ENCODE assay signal across 10 mouse cellular contexts in genomic region chr8:91060555-91061471, GRCm38 (mm10). TPM values are rescaled to one million over a fixed set of nuclear protein-coding genes. Genes with fewer than 3 reads are reported as not detected.
DNase-seq lines count a peak whose midpoint lies in the region; ATAC-seq lines count a peak whose summit lies in the region.
"Had no signal": no experiment of that assay in that cellular context is flagged by ENCODE, and none has a peak within 500 bp of the region (broad histone marks: within the 10 kb centered on the region; RNA-seq: fewer than 3 reads in every experiment).

No protein-coding gene starts in this region.

- peaks cover 16% of the 10 kb centered on the region for H3K4me1 ChIP-seq in liver, embryonic 12.5 days
- H3K4me1 ChIP-seq in hindbrain, embryonic 10.5 days (replicated peaks), result peaks cover 7% of the 10 kb centered on the region; the same call in 1 of the 2 replicates

- ATAC-seq in liver, embryonic 12.5 days, result peak; percentile 90

- peak; percentile 29 for DNase-seq in gastrocnemius, postnatal 10 days
- no peak for DNase-seq in gastrocnemius, postnatal 4 days (ENCODE audit: low spot score in 2 of 2)
- DNase-seq in thymus, adult 18-20 months, result peak; percentile 25 to 26
- DNase-seq in thymus, postnatal 0 days (ENCODE audit: low spot score), result no peak
- no peak for DNase-seq in hindbrain, embryonic 10.5 days (ENCODE audit: low spot score)
- no peak for DNase-seq in adrenal gland, postnatal 4 days (ENCODE audit: low spot score in 2 of 2)
- no peak for DNase-seq in left cerebral cortex, adult 11 months (ENCODE audit: low spot score)
- DNase-seq: layer of hippocampus, postnatal 36 days had no signal

- peak overlapping the region; percentile 57 for H3K4me2 ChIP-seq in liver, embryonic 12.5 days
- H3K4me2 ChIP-seq: heart, embryonic 15.5 days had no signal

- H3K27me3 ChIP-seq in liver, embryonic 12.5 days (replicated peaks), result no peaks in the 10 kb centered on the region
- no peaks in the 10 kb centered on the region for H3K27me3 ChIP-seq in hindbrain, embryonic 10.5 days (ENCODE audit: insufficient read depth, poor library complexity, severe bottlenecking)
- H3K27me3 ChIP-seq: heart, embryonic 15.5 days had no signal

- H3K4me3 ChIP-seq in liver, embryonic 12.5 days, result peak overlapping the region; percentile 25; the same call in 1 of the 2 replicates
- H3K4me3 ChIP-seq in hindbrain, embryonic 10.5 days, result no peak overlapping the region
- H3K4me3 ChIP-seq: heart, embryonic 15.5 days had no signal

- peak overlapping the region; percentile 15; the same call in 1 of the 2 replicates for H3K9ac ChIP-seq in liver, embryonic 12.5 days
- H3K9ac ChIP-seq: heart, embryonic 15.5 days had no signal

- no peak overlapping the region; the same call in 1 of the 2 replicates for H3K27ac ChIP-seq in liver, embryonic 12.5 days
- H3K27ac ChIP-seq in hindbrain, embryonic 10.5 days, result no peak overlapping the region
- H3K27ac ChIP-seq: heart, embryonic 15.5 days had no signal

- no peaks in the 10 kb centered on the region for H3K9me3 ChIP-seq in liver, embryonic 12.5 days (replicated peaks)
- H3K9me3 ChIP-seq in hindbrain, embryonic 10.5 days, result no peaks in the 10 kb centered on the region
- H3K9me3 ChIP-seq: heart, embryonic 15.5 days had no signal

- 57% methylated on average over 19 of the region's 19 CpGs for WGBS in liver, embryonic 12.5 days (ENCODE audit: insufficient replicate concordance)
- WGBS in hindbrain, embryonic 10.5 days, result 79% methylated on average over 19 of the region's 19 CpGs

- no peaks in the 10 kb centered on the region for H3K36me3 ChIP-seq in liver, embryonic 12.5 days
- peaks cover 11% of the 10 kb centered on the region for H3K36me3 ChIP-seq in hindbrain, embryonic 10.5 days
- H3K36me3 ChIP-seq: heart, embryonic 15.5 days had no signal

RNA-seq across cellular contexts. Expression of gene Rbl2, which starts 9.0 kb away (rescaled TPM):
- total RNA-seq in gastrocnemius, postnatal 10 days (2021), result 10 to 100 TPM; 16.8 to 20.2 TPM
- total RNA-seq in gastrocnemius, postnatal 4 days (2021), result 10 to 100 TPM; 17.2 to 22.2 TPM
- 26.4 and 28.6 TPM in 2 replicates for polyA plus RNA-seq in thymus, postnatal 0 days (2015; fragmentation: Nextera tagmentation; extraction: Ambion mirVana)
- 9.1 and 9.4 TPM in 2 replicates for polyA plus RNA-seq in liver, embryonic 12.5 days (2016; fragmentation: Nextera tagmentation; extraction: Ambion mirVana)
- polyA plus RNA-seq in hindbrain, embryonic 10.5 days (2016; fragmentation: Nextera tagmentation; extraction: Ambion mirVana), result 8.6 and 11.1 TPM in 2 replicates
- 10 to 100 TPM; 36.9 to 37.6 TPM for total RNA-seq in adrenal gland, postnatal 4 days (2021)

Comparison
In these comparisons a context has a peak if more than half of its experiments do, and no peak if none do; other contexts are left out.
1. DNase-seq: peak in gastrocnemius, postnatal 10 days (single experiment) and thymus, adult 18-20 months (2 of 2); none in gastrocnemius, postnatal 4 days (0 of 2), thymus, postnatal 0 days (single experiment), hindbrain, embryonic 10.5 days (single experiment), adrenal gland, postnatal 4 days (0 of 2) and left cerebral cortex, adult 11 months (single experiment).